Mouse (Mus musculus): ENCODE measurements around the gene Fam83d.

- no peak for TF ChIP-seq CTCF (IDR thresholded peaks at IDR 0.05; ENCODE audit: insufficient read depth, low read length)
- TF ChIP-seq POLR2A (IDR thresholded peaks at IDR 0.05; ENCODE audit: borderline replicate concordance, extremely low read depth, low read depth, low read length), result no peak
These were observed 10.5 kb downstream of the Fam83d start for GRCm38 (mm10) chr2:158778349-158778748.
